Mouse (Mus musculus): ENCODE data around the gene Isoc2a.

The Isoc2a gene

GRCm38 (mm10) chr7:4918681-4919080 is 41.7 kb downstream of the Isoc2a start:
- no peak for DNase-seq (ENCODE audit: low spot score)

GRCm38 (mm10) chr7:4919096-4919495 is 42.1 kb downstream of the Isoc2a start:
- no peak for DNase-seq (ENCODE audit: low spot score)

GRCm38 (mm10) chr7:4919971-4920370 is 43.0 kb downstream of the Isoc2a start:
- DNase-seq (ENCODE audit: low spot score) = no peak

- no peak for DNase-seq (ENCODE audit: low spot score)
Observed at GRCm38 (mm10) chr7:4920496-4920895, 43.5 kb downstream of the Isoc2a start.

- DNase-seq (ENCODE audit: low spot score) = peak; percentile 34
Observed at GRCm38 (mm10) chr7:4920976-4921823, 44.2 kb downstream of the Isoc2a start.

- no peak for DNase-seq (ENCODE audit: low spot score)
Observed at GRCm38 (mm10) chr7:4921824-4922482, 45.0 kb downstream of the Isoc2a start, which contains the start of gene Nat14. Nat14 (plus strand) TSS chr7:4922028.

GRCm38 (mm10) chr7:4922508-4922907 is 45.6 kb downstream of the Isoc2a start:
- peak; percentile 74 for DNase-seq (ENCODE audit: low spot score)

GRCm38 (mm10) chr7:4922931-4923565 is 46.1 kb downstream of the Isoc2a start:
- DNase-seq (ENCODE audit: low spot score) = peak; percentile 46

- no peak for DNase-seq (ENCODE audit: low spot score)
Observed at GRCm38 (mm10) chr7:4923586-4924364, 46.8 kb downstream of the Isoc2a start.

GRCm38 (mm10) chr7:4924483-4924882 is 47.5 kb downstream of the Isoc2a start:
- no peak for DNase-seq (ENCODE audit: low spot score)

- peak; percentile 68 for DNase-seq (ENCODE audit: low spot score)
Observed at GRCm38 (mm10) chr7:4924891-4925301, 47.9 kb downstream of the Isoc2a start.

GRCm38 (mm10) chr7:4925441-4926381 is 48.8 kb downstream of the Isoc2a start, which contains the start of gene Ssc5d:
Ssc5d (plus strand) TSS chr7:4925785.
- DNase-seq (ENCODE audit: low spot score) = peak; percentile 48

- no peak for DNase-seq (ENCODE audit: low spot score)
Observed at GRCm38 (mm10) chr7:4926849-4927248, 49.9 kb downstream of the Isoc2a start.

- DNase-seq (ENCODE audit: low spot score) = no peak
Observed at GRCm38 (mm10) chr7:4927711-4928110, 50.8 kb downstream of the Isoc2a start.

- no peak for DNase-seq (ENCODE audit: low spot score)
Observed at GRCm38 (mm10) chr7:4928323-4928722, 51.4 kb downstream of the Isoc2a start.

GRCm38 (mm10) chr7:4933103-4933502 is 56.1 kb downstream of the Isoc2a start:
- DNase-seq (ENCODE audit: low spot score) = no peak

- DNase-seq (ENCODE audit: low spot score) = no peak
Observed at GRCm38 (mm10) chr7:4934160-4934914, 57.4 kb downstream of the Isoc2a start.

- DNase-seq (ENCODE audit: low spot score) = no peak
Observed at GRCm38 (mm10) chr7:4936832-4937231, 59.9 kb downstream of the Isoc2a start.

- DNase-seq (ENCODE audit: low spot score) = no peak
Observed at GRCm38 (mm10) chr7:4937392-4937791, 60.4 kb downstream of the Isoc2a start.

GRCm38 (mm10) chr7:4938456-4938855 is 61.5 kb downstream of the Isoc2a start:
- DNase-seq (ENCODE audit: low spot score) = no peak

Measured in yolk sac, embryonic 10.5 days (tissue).